Mouse (Mus musculus): ENCODE measurements around the gene Rlbp1.

Rlbp1 gene

GRCm38 (mm10) chr7:79375594-79375993 lies 11.3 kb downstream of the Rlbp1 start:
- DNase-seq, result no peak

GRCm38 (mm10) chr7:79374017-79374416 lies 12.8 kb downstream of the Rlbp1 start:
- no peak for DNase-seq

- DNase-seq, result peak; percentile 49 to 66
These were observed 15.4 kb downstream of the Rlbp1 start for GRCm38 (mm10) chr7:79371321-79371879.

DNA sequence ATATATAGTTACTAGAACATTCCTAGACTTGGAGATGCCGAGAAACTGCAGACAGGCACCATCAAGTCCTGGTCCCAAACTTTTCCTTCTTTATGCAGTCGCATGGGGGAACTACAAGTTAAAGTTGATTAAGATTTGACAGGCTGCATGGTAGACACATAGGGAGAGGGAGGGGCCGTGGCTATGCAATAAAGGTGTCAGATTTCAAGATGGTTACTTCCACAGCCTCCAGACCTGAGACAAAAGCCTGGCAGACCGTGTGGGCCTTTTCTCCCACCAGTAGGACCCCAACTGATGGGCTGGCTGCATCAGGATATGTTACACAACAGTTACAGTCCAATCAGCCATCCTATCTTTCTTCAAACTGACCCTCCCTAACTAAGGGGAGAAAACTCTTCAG lies 17.4 kb downstream of the Rlbp1 start:
- DNase-seq, result no peak

GRCm38 (mm10) chr7:79368664-79369063 lies 18.2 kb downstream of the Rlbp1 start:
- no peak for DNase-seq

DNA sequence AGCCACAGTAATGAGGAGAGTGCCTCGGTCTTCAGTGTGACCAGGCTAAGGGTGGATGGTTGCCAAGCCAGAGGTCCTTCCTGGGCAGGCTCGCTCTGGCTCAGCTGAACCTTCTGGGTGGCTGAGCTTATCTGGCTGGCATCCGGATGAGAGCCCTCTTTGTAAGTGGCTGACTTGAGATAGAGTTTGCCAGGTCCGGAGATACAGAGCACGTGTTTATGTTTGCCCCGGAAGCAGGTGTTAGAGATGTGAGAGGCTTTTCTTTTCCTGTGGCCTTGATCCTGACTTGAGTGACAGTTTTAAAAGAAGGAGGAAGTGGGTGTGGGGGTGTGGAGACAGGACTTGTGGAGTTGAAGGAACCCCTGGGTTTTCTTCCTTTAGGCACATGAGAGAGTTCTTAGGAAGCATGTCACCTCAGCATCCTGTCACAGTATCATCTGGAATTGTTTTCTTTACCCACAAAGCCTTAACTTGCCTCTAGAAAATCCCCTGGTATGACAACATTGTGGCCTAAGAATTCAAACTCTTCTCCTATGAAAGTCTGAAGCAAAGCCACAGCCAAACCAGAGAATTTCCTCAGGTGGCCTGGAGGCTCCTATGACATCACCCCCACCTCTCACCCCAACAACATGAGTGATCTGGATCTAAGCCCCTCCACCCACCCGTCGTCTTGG lies 23.3 kb downstream of the Rlbp1 start:
- DNase-seq, result no peak

GRCm38 (mm10) chr7:79362830-79363229 lies 24.0 kb downstream of the Rlbp1 start:
- no peak for DNase-seq

DNA sequence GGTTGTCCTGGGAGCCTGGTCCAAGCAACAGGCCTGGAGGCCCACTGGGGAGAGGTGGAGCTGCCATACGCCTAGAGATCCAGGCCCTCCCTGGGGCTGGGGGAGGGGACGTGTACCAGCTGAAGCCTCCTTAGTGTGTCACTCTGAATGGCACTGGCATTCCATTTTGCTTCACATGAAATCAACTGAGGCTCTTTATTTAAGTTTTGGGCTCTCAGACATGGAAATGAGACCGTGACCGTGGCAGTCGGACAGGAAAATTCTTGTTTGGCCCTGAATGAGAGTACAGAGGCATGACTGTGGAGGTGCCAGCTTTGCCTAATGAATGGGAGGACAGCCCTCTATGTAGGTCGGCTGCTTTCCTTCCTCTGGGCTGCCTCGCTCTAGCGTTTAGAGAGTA lies 24.6 kb downstream of the Rlbp1 start:
- no peak for DNase-seq

- DNase-seq, result no peak
These were observed 26.8 kb downstream of the Rlbp1 start for GRCm38 (mm10) chr7:79360056-79360455.

DNA sequence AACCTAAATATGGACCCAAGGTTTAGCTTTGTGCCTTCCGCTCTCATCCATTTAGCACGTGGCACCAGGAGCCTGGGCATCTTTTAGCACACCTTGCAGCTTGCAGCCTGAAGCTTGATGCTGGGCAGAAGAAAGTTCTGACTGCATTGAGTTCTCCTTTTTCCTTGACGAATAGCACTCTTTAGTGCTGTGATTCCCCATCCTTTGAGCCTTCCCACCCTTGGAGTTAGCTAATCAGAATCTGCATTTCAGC lies 27.7 kb downstream of the Rlbp1 start:
- no peak for DNase-seq

DNA sequence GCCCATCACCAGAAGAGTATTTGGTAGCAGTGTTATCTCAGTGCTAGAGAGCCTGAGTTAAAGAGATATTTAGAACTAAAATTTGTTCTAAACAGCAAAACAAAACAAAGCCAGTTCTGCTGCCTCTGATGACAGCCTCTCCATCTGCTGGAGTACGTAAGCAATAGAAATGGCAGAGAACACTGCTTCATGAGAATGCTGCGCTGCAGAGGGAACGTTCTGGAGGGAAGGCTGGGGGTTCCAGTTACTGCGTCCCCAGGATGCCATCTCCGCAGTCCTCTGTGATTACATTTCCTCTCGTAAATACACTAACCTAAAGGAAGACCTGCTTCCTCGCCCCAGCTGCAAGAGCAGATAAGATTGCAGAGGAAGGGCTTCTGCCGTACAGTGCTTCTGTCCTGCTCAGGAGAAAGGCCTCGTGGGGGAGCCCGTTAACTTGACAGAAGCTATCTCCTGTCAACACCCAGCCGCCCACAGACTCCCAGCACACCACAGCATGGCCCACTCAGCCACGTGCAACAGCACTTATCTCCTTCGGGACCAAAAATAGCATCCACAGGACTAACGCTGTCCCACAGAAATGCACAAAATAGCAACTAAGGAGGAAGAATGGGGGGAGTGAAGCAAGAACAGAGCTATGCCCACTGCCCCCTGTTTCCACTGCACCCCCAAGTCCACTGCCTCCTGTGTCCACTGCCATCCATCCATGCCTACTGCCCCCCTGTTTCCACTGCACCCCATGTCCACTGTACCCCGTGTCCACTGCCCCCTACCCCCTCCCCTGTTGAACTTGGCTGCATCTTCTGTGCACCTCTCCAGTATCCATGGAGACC lies 28.3 kb downstream of the Rlbp1 start:
- no peak for DNase-seq

GRCm38 (mm10) chr7:79349738-79350386 lies 37.0 kb downstream of the Rlbp1 start:
- DNase-seq, result peak in 1 of 2 experiments; percentile 49

GRCm38 (mm10) chr7:79348816-79349215 lies 38.0 kb downstream of the Rlbp1 start:
- DNase-seq, result no peak

- no peak for DNase-seq
These were observed 39.6 kb downstream of the Rlbp1 start for GRCm38 (mm10) chr7:79347108-79347813.

- DNase-seq, result no peak
These were observed 40.2 kb downstream of the Rlbp1 start for GRCm38 (mm10) chr7:79346555-79347075.

DNA sequence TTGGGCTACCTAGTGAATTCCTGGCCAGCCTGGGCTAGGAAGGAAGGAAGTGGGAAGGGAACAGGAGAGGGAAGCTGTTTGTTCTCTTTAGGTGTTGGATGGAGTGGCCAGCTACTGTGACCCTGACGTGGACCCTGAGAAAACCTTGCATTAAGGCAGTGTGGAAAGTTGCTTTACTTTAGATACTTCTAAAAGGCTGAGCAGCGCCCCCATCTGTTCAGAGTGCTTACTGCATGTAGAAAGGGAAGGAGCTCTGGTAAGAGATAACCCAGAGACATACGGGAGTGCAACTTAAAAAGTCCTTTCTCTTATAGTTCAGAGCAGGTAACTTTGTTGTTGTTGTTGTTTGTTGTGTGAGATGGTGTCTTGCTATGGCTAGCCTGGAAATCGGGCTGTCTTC lies 40.9 kb downstream of the Rlbp1 start:
- peak in 1 of 2 experiments; percentile 51 for DNase-seq

- DNase-seq, result no peak
These were observed 50.4 kb downstream of the Rlbp1 start for GRCm38 (mm10) chr7:79336362-79336910.

DNA sequence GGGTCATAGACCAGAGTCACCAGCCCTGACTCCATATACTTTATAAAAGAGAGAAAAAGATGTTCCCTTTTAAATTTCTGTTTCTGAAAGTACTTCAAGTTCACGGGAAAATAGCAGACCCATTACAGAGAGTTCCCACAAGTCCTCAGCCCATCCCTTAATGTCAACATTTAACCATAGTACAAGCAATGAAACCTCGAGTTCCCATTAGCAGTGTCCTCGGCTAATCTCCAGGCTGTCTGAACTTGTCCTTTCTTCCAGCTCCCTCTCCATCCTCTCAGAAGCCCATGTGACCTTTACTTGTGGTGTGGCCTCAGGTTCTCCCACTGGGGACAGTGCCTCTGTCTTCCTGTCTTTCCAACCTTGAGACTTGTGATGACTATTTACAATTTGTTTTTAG lies 53.4 kb downstream of the Rlbp1 start:
- no peak for DNase-seq

DNA sequence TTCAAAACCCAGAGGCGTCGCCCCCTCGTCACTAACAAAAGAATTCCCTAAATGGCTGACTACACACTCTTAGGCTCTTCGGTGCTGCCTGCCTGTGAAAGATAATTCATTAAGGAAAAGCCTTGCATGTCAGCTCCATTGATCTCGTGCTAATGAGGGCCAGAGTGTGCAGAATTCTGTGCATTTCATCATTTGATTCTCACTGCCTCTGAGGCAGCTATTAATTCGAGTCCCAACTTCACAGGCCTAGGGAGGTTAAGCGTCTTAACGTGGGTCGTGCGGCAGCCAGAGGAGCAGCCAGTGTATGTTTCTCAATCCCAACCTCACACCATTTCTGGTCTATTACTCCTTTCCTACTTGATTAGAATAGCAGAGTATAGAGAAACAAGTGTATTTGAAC lies 55.7 kb downstream of the Rlbp1 start:
- no peak for DNase-seq

- DNase-seq, result no peak
These were observed 58.1 kb downstream of the Rlbp1 start for GRCm38 (mm10) chr7:79328769-79329168.

Measured in spleen, adult 18-20 months (tissue).